Mouse (Mus musculus): ENCODE results near the gene Vmn1r115. TPM values are rescaled to one million over a fixed set of nuclear protein-coding genes. Genes with fewer than 3 reads are reported as not detected.
"Not testable (repeated sequence)": the region's sequence is repeated elsewhere in the genome, so short reads cannot be mapped to it uniquely, and the experiment has no call there.

The Vmn1r115 gene
- polyA plus RNA-seq (2015; fragmentation: Nextera tagmentation; extraction: Ambion mirVana), result not detected in 2 replicates

- H3K4me3 ChIP-seq; H3K27ac ChIP-seq (replicated peaks); H3K9ac ChIP-seq (replicated peaks); H3K9me3 ChIP-seq; H3K27me3 ChIP-seq; H3K4me1 ChIP-seq; ATAC-seq (replicated peaks); H3K36me3 ChIP-seq; H3K4me2 ChIP-seq (replicated peaks): not testable (repeated sequence)
- 85% methylated on average over 1 of the region's 3 CpGs for WGBS
Observed at GRCm38 (mm10) chr7:20844885-20845284, at the start of gene Vmn1r115. TSS of gene Vmn1r115 (minus strand) at chr7:20844985.

DNA sequence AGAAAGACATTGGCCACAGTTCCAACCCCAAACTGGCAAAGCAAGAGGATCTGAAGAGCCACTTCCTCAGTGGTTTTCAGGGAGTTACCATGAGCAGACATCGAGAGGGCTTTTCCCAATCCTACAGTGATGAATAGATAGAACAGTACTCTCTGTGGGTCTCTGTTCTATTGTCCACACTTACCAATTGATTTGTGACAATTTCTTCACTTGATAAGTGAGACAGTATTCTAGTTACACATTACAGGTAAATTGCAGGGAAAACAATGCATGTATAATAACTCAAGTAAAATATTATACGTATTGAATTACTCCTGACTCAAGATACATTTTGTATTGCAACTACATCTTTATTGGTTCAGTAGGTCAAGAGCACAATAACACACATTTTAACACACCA, 39.2 kb upstream of the Vmn1r115 start, which contains the start of gene Vmn1r117:
Vmn1r117 (minus strand) TSS at position 101 of the 400 bp plus-strand sequence.
- H3K9me3 ChIP-seq; H3K9ac ChIP-seq (replicated peaks); H3K4me3 ChIP-seq; H3K36me3 ChIP-seq; H3K27me3 ChIP-seq; ATAC-seq (replicated peaks); H3K4me2 ChIP-seq (replicated peaks); H3K4me1 ChIP-seq; H3K27ac ChIP-seq (replicated peaks): not testable (repeated sequence)
- WGBS, result no CpG with 5 or more reads among the region's 2 CpGs

GRCm38 (mm10) chr7:20871956-20872355, 27.2 kb upstream of the Vmn1r115 start, which contains the start of gene Vmn1r116:
TSS of gene Vmn1r116 (plus strand) at chr7:20872256.
- ATAC-seq (replicated peaks); H3K4me3 ChIP-seq; H3K9me3 ChIP-seq; H3K27ac ChIP-seq (replicated peaks); H3K9ac ChIP-seq (replicated peaks); H3K4me1 ChIP-seq; H3K36me3 ChIP-seq; H3K4me2 ChIP-seq (replicated peaks); H3K27me3 ChIP-seq: not testable (repeated sequence)
- WGBS, result 57% methylated on average over 3 of the region's 3 CpGs

- not testable (repeated sequence) for H3K9ac ChIP-seq (replicated peaks); H3K27me3 ChIP-seq; ATAC-seq (replicated peaks); H3K4me3 ChIP-seq; H3K27ac ChIP-seq (replicated peaks); H3K9me3 ChIP-seq; H3K36me3 ChIP-seq; H3K4me1 ChIP-seq; H3K4me2 ChIP-seq (replicated peaks)
- no CpG with 5 or more reads among the region's 5 CpGs for WGBS
Observed at GRCm38 (mm10) chr7:20812086-20812485, 32.7 kb downstream of the Vmn1r115 start, which contains the start of gene Vmn1r114. TSS of gene Vmn1r114 (minus strand) at chr7:20812186.

Other genes starting within 250 kb of the Vmn1r115 start
- not detected in 2 replicates for gene Gm4513, start 246.0 kb downstream of the Vmn1r115 start, polyA plus RNA-seq (2015; fragmentation: Nextera tagmentation; extraction: Ambion mirVana)
- gene Vmn1r107, start 176.1 kb downstream of the Vmn1r115 start, polyA plus RNA-seq (2015; fragmentation: Nextera tagmentation; extraction: Ambion mirVana), result not detected in 2 replicates
- gene Vmn1r111, start 141.8 kb downstream of the Vmn1r115 start, polyA plus RNA-seq (2015; fragmentation: Nextera tagmentation; extraction: Ambion mirVana), result not detected in 2 replicates
- not detected in 2 replicates for gene Gm10668, start 114.4 kb downstream of the Vmn1r115 start, polyA plus RNA-seq (2015; fragmentation: Nextera tagmentation; extraction: Ambion mirVana)
- not detected in 2 replicates for gene Vmn1r112, start 73.8 kb downstream of the Vmn1r115 start, polyA plus RNA-seq (2015; fragmentation: Nextera tagmentation; extraction: Ambion mirVana)
- gene Vmn1r113, start 57.7 kb downstream of the Vmn1r115 start, polyA plus RNA-seq (2015; fragmentation: Nextera tagmentation; extraction: Ambion mirVana), result not detected in 2 replicates
- gene Vmn1r114, start 32.8 kb downstream of the Vmn1r115 start, polyA plus RNA-seq (2015; fragmentation: Nextera tagmentation; extraction: Ambion mirVana), result not detected in 2 replicates
- gene Vmn1r116, start 27.3 kb upstream of the Vmn1r115 start, polyA plus RNA-seq (2015; fragmentation: Nextera tagmentation; extraction: Ambion mirVana), result not detected in 2 replicates
- gene Vmn1r117, start 39.1 kb upstream of the Vmn1r115 start, polyA plus RNA-seq (2015; fragmentation: Nextera tagmentation; extraction: Ambion mirVana), result not detected in 2 replicates
- gene Vmn1r118, start 67.4 kb upstream of the Vmn1r115 start, polyA plus RNA-seq (2015; fragmentation: Nextera tagmentation; extraction: Ambion mirVana), result not detected in 2 replicates
- not detected in 2 replicates for gene Vmn1r119, start 167.5 kb upstream of the Vmn1r115 start, polyA plus RNA-seq (2015; fragmentation: Nextera tagmentation; extraction: Ambion mirVana)
- not detected in 2 replicates for gene Vmn1r120, start 208.8 kb upstream of the Vmn1r115 start, polyA plus RNA-seq (2015; fragmentation: Nextera tagmentation; extraction: Ambion mirVana)

All from forebrain, embryonic 15.5 days (tissue).